Mouse (Mus musculus): Measurements from ENCODE around the gene Zyg11b.

The Zyg11b gene

GRCm38 (mm10) chr4:108317656-108318605 lies 17.0 kb upstream of the Zyg11b start:
- DNase-seq: no peak

GRCm38 (mm10) chr4:108314041-108314440 lies 13.1 kb upstream of the Zyg11b start:
- DNase-seq: no peak

- DNase-seq: no peak
These were observed 9.8 kb upstream of the Zyg11b start for GRCm38 (mm10) chr4:108310706-108311105.

- no peak for DNase-seq
These were observed 1.5 kb upstream of the Zyg11b start for GRCm38 (mm10) chr4:108302296-108302890.

GRCm38 (mm10) chr4:108300266-108300665 lies 630 bp downstream of the Zyg11b start:
- no peak for DNase-seq

GRCm38 (mm10) chr4:108276973-108277372 lies 23.9 kb downstream of the Zyg11b start:
- DNase-seq: no peak

GRCm38 (mm10) chr4:108272286-108272685 lies 28.6 kb downstream of the Zyg11b start:
- DNase-seq: no peak

GRCm38 (mm10) chr4:108265774-108266173 lies 35.1 kb downstream of the Zyg11b start:
- DNase-seq: no peak

- DNase-seq: peak in 1 of 2 experiments; percentile 4
These were observed 47.6 kb downstream of the Zyg11b start for GRCm38 (mm10) chr4:108253317-108253716.

- no peak for DNase-seq
These were observed 50.4 kb downstream of the Zyg11b start for GRCm38 (mm10) chr4:108250501-108250900.

GRCm38 (mm10) chr4:108249314-108249713 lies 51.6 kb downstream of the Zyg11b start:
- DNase-seq: no peak

GRCm38 (mm10) chr4:108233654-108234053 lies 67.2 kb downstream of the Zyg11b start:
- no peak for DNase-seq

GRCm38 (mm10) chr4:108225341-108225872 lies 75.5 kb downstream of the Zyg11b start:
- no peak for DNase-seq

GRCm38 (mm10) chr4:108222507-108222906 lies 78.4 kb downstream of the Zyg11b start:
- no peak for DNase-seq

- DNase-seq: peak; percentile 5 to 27
These were observed 81.9 kb downstream of the Zyg11b start for GRCm38 (mm10) chr4:108219019-108219418.

- peak; percentile 11 to 38 for DNase-seq
These were observed 83.3 kb downstream of the Zyg11b start, which contains the start of gene Zyg11a for GRCm38 (mm10) chr4:108217332-108218179. Zyg11a (minus strand) TSS chr4:108218048.

- DNase-seq: no peak
These were observed 87.9 kb downstream of the Zyg11b start for GRCm38 (mm10) chr4:108213023-108213422.

GRCm38 (mm10) chr4:108204629-108205028 lies 96.3 kb downstream of the Zyg11b start:
- DNase-seq: no peak

GRCm38 (mm10) chr4:108199236-108199635 lies 101.7 kb downstream of the Zyg11b start:
- DNase-seq: no peak

- no peak for DNase-seq
These were observed 104.5 kb downstream of the Zyg11b start for GRCm38 (mm10) chr4:108196277-108196855.

- DNase-seq: no peak
These were observed 108.0 kb downstream of the Zyg11b start for GRCm38 (mm10) chr4:108192821-108193323.

- DNase-seq: no peak
These were observed 118.6 kb downstream of the Zyg11b start for GRCm38 (mm10) chr4:108182278-108182677.
